In the genomic region with DNA sequence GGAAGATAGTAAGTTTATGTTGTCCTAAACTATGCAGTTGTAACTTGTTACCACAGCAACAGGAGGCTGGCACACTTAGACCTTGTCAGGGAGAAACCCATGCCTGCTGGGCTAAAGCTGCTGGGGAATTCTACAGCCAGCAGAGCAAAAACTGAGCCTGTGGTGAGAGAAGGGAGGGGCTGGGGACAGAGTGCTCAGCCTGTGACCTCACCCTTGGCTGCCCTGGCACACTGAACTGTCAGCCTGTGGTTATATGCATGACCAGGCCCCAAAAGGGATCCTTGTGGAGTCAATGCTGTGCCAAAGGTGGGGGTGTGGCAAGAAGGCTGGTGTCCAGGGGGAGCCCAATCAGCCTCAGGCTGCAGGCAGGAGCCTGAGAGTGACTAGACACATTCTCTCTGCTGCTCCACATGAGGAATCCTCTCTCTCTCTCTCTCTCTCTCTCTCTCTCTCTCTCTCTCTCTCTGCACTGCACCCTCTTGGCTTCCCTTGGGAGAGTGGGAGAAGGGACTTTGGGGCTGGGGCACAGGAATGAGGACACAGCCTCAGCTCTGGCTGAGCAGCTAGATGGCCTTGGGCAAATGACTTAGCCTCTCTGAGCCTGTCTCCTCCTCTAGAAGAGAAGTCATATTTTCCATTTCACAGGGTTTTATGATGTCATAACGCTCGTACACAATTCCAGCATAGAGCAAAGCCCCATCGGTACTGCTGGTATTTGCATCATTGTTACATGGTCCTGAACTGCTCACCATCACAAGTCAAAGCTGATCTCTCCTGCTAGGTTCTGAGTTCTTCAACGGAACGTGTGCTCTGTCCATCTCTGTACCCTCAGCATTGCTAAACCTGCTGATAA, we compare ENCODE assay signal across 10 mouse cellular contexts. TPM values are rescaled to one million over a fixed set of nuclear protein-coding genes. Genes with fewer than 3 reads are reported as not detected.
DNase-seq lines count a peak whose midpoint lies in the region; ATAC-seq and TF ChIP-seq lines count a peak whose summit lies in the region.
"Had no signal": no experiment of that assay in that cellular context is flagged by ENCODE, and none has a peak within 500 bp of the region (broad histone marks: within the 10 kb centered on the region; RNA-seq: fewer than 3 reads in every experiment).

No protein-coding gene starts in this region.

- H3K4me3 ChIP-seq in myocyte: no peak overlapping the region
- H3K4me3 ChIP-seq in forebrain, embryonic 15.5 days: no peak overlapping the region

- peak overlapping the region; percentile 22 for H3K4me2 ChIP-seq in myocyte (ENCODE audit: low read depth)
- no peak overlapping the region for H3K4me2 ChIP-seq in forebrain, embryonic 15.5 days (replicated peaks)

- H3K9me3 ChIP-seq in forebrain, embryonic 15.5 days: no peaks in the 10 kb centered on the region
- H3K9me3 ChIP-seq: G1E had no signal

- TF ChIP-seq CTCF in brain, embryonic 14.5 days (IDR thresholded peaks at IDR 0.05; ENCODE audit: borderline replicate concordance, extremely low read depth, insufficient read depth, insufficient read length): no peak

- WGBS in forebrain, embryonic 15.5 days: 83% methylated on average over 5 of the region's 5 CpGs

- H3K27ac ChIP-seq in forebrain, embryonic 15.5 days (replicated peaks): no peak overlapping the region

- no peak overlapping the region for H3K9ac ChIP-seq in forebrain, embryonic 15.5 days (replicated peaks)

- no peak for TF ChIP-seq POLR2A in brain, embryonic 14.5 days (IDR thresholded peaks at IDR 0.05; ENCODE audit: borderline replicate concordance, extremely low read depth, insufficient read depth, insufficient read length, poor library complexity, severe bottlenecking)
- no peak for TF ChIP-seq POLR2A in myocyte (IDR thresholded peaks at IDR 0.05; ENCODE audit: insufficient read length, low read depth)

- no peak overlapping the region for H3ac ChIP-seq in myocyte (ENCODE audit: control insufficient read depth, insufficient read length)

- no peaks in the 10 kb centered on the region for H3K27me3 ChIP-seq in myocyte (ENCODE audit: control insufficient read depth, insufficient read depth, insufficient read length)
- no peaks in the 10 kb centered on the region for H3K27me3 ChIP-seq in forebrain, embryonic 15.5 days

- no peaks in the 10 kb centered on the region for H3K36me3 ChIP-seq in myocyte (ENCODE audit: control insufficient read depth, insufficient read depth)
- H3K36me3 ChIP-seq in forebrain, embryonic 15.5 days: peaks cover 7% of the 10 kb centered on the region; the same call in 1 of the 2 replicates

- H3K4me1 ChIP-seq in forebrain, embryonic 15.5 days: peaks cover 10% of the 10 kb centered on the region

- no peaks in the 10 kb centered on the region for H3K79me2 ChIP-seq in myocyte (ENCODE audit: control insufficient read depth, insufficient read depth)

- no peak for ATAC-seq in forebrain, embryonic 15.5 days (replicated peaks)

- DNase-seq in gastrocnemius, postnatal 25 days: peak; percentile 50
- no peak for DNase-seq in gastrocnemius, postnatal 10 days
- DNase-seq in ovary, adult 18-20 months (ENCODE audit: low spot score): peak; percentile 71
- no peak for DNase-seq in ovary, postnatal 10 days (ENCODE audit: low spot score)
- peak; percentile 27 for DNase-seq in brain, embryonic 14.5 days (ENCODE audit: low read depth)
- no peak for DNase-seq in natural killer cell, adult 2 months (ENCODE audit: low spot score in 2 of 2)
- DNase-seq: thymus, adult 2 months had no signal

TF ChIP-seq in myocyte, 11 proteins besides CTCF, POLR2A, EP300 and RAD21:
- TF ChIP-seq MYOG (IDR thresholded peaks at IDR 0.05; ENCODE audit: control insufficient read depth in 1 of 3, insufficient read depth in 1 of 3, insufficient read length in 2 of 3, low read depth in 2 of 3) (peak in 1 of 3 experiments; percentile 34), TCF12 (IDR thresholded peaks at IDR 0.05; ENCODE audit: insufficient read depth, poor library complexity, severe bottlenecking) (no peak), POLR2AphosphoS2 (IDR thresholded peaks at IDR 0.05; ENCODE audit: insufficient read length, low read depth) (no peak), MYOD1 (IDR thresholded peaks at IDR 0.05; ENCODE audit: control insufficient read depth in 1 of 3, insufficient read length in 2 of 3, low read depth in 2 of 3) (peak in 1 of 3 experiments; percentile 26)
TF ChIP-seq in myocyte: peak in this region for 2.

RNA-seq across cellular contexts. Expression of a gene that starts 16.7 kb away (rescaled TPM):
- 1 to 10 TPM in 1 of 2 experiments, under 1 TPM in 1; 0.97 to 1.1 TPM for total RNA-seq in gastrocnemius, postnatal 25 days (2021)
- 1 to 10 TPM in 1 of 2 experiments, under 1 TPM in 1; 0.78 to 1.2 TPM for total RNA-seq in gastrocnemius, postnatal 10 days (2021)
- polyA plus RNA-seq in brain, embryonic 14.5 days (2012; rRNA removed): 7.5 and 11.1 TPM in 2 replicates
- polyA plus RNA-seq in myocyte (2012; fragmentation: generic; extraction: Trizol): 0.37 TPM
- polyA plus RNA-seq in forebrain, embryonic 15.5 days (2015; fragmentation: Nextera tagmentation; extraction: Ambion mirVana): 4.5 and 4.7 TPM in 2 replicates
- polyA plus RNA-seq: G1E had no signal

RNA-seq across cellular contexts. Expression of a gene that starts 20.1 kb away (rescaled TPM):
- total RNA-seq in gastrocnemius, postnatal 25 days (2021): 10 to 100 TPM; 13.6 to 15.5 TPM
- total RNA-seq in gastrocnemius, postnatal 10 days (2021): 10 to 100 TPM; 23.4 to 24.7 TPM
- polyA plus RNA-seq in brain, embryonic 14.5 days (2012; rRNA removed): 49.2 and 52.9 TPM in 2 replicates
- polyA plus RNA-seq in myocyte (2012; fragmentation: generic; extraction: Trizol): 78.6 TPM
- 54.5 and 57.3 TPM in 2 replicates for polyA plus RNA-seq in forebrain, embryonic 15.5 days (2015; fragmentation: Nextera tagmentation; extraction: Ambion mirVana)

RNA-seq across cellular contexts. Expression of a gene that starts 31.3 kb away (rescaled TPM):
- total RNA-seq in gastrocnemius, postnatal 25 days (2021): 10 to 100 TPM; 13.7 to 14.1 TPM
- 10 to 100 TPM; 16.7 to 19.0 TPM for total RNA-seq in gastrocnemius, postnatal 10 days (2021)
- 64.6 and 77.4 TPM in 2 replicates for polyA plus RNA-seq in brain, embryonic 14.5 days (2012; rRNA removed)
- 16.2 TPM for polyA plus RNA-seq in myocyte (2012; fragmentation: generic; extraction: Trizol)
- 41.4 and 41.6 TPM in 2 replicates for polyA plus RNA-seq in forebrain, embryonic 15.5 days (2015; fragmentation: Nextera tagmentation; extraction: Ambion mirVana)

Comparison
In these comparisons a context has a peak if more than half of its experiments do, and no peak if none do; other contexts are left out.
1. DNase-seq: peak in gastrocnemius, postnatal 25 days (single experiment), ovary, adult 18-20 months (single experiment) and brain, embryonic 14.5 days (single experiment); none in gastrocnemius, postnatal 10 days (single experiment), ovary, postnatal 10 days (single experiment) and natural killer cell, adult 2 months (0 of 2).